Mouse (Mus musculus) kidney, embryonic 15.5 days (tissue): ENCODE measurements around the gene Agbl1. TPM values are rescaled to one million over a fixed set of nuclear protein-coding genes. Genes with fewer than 3 reads are reported as not detected.
A peak's percentile ranks its signal among the peaks of the same experiment; 100 is the strongest.

Experiments
- ATAC-seq: fragments of 200-750 bp; cut with Nextera tagmentation; replicated peaks from 2 replicates; pipeline ENCODE4 v1.8.0; 2017; ENCODE audit warnings: moderate TSS enrichment; ENCODE audit not compliant: low FRiP score
- H3K27ac ChIP-seq: fragments of 300-500 bp; sonication (generic); 2 replicates; pipeline ENCODE4 v1.5.1; 2015; ENCODE audit warnings: mild to moderate bottlenecking, inconsistent platforms
- H3K27me3 ChIP-seq: fragments of 300-500 bp; sonication (generic); 2 replicates; pipeline ENCODE4 v1.6.1; 2015; ENCODE audit warnings: inconsistent platforms
- H3K36me3 ChIP-seq: fragments of 300-500 bp; sonication (generic); 2 replicates; pipeline ENCODE4 v1.6.1; 2015; ENCODE audit warnings: inconsistent platforms
- H3K4me1 ChIP-seq: fragments of 300-500 bp; sonication (generic); 2 replicates; pipeline ENCODE4 v1.6.1; 2015; ENCODE audit warnings: inconsistent platforms
- H3K4me2 ChIP-seq: fragments of 300-500 bp; sonication (generic); 2 replicates; pipeline ENCODE4 v1.6.1; 2015; ENCODE audit warnings: moderate library complexity, mild to moderate bottlenecking, inconsistent platforms
- H3K4me3 ChIP-seq: fragments of 300-500 bp; sonication (generic); replicated peaks from 2 replicates; pipeline ENCODE4 v1.5.1; 2015; ENCODE audit warnings: mild to moderate bottlenecking, inconsistent platforms
- H3K9ac ChIP-seq: fragments of 300-500 bp; sonication (generic); 2 replicates; pipeline ENCODE4 v1.6.1; 2015; ENCODE audit warnings: mild to moderate bottlenecking, inconsistent platforms
- H3K9me3 ChIP-seq: fragments of 300-500 bp; sonication (generic); replicated peaks from 2 replicates; pipeline ENCODE4 v1.6.1; 2016; ENCODE audit warnings: inconsistent platforms
- WGBS: fragments of 180-500 bp; shearing (Covaris S2); methylation state at CpG from one replicate; pipeline ENCODE4 v1.1.7; 2015; ENCODE audit warnings: mixed read lengths; 5-methylcytosine and 5-hydroxymethylcytosine counted together
- polyA plus RNA-seq: library from polyadenylated mRNA; unstranded; fragments of >200 nt; fragmentation: Nextera tagmentation; extraction: Ambion mirVana; gene quantifications from 2 replicates; pipeline ENCODE4 v1.2.1, GENCODE M21; 2015

Gene Agbl1
- polyA plus RNA-seq, 1 experiment from 2014 or later: 0.09 TPM

GRCm38 (mm10) chr7:76485546-76485945, 255.9 kb downstream of the Agbl1 start:
- Histone ChIP-seq H3K9me3 (no peaks in the 10 kb centered on the region), H3K4me2 (no peak overlapping the region), H3K27ac (no peak overlapping the region), H3K36me3 (no peaks in the 10 kb centered on the region), H3K4me1 (no peaks in the 10 kb centered on the region), H3K9ac (no peak overlapping the region), H3K4me3 (no peak overlapping the region), H3K27me3 (no peaks in the 10 kb centered on the region)
- WGBS: 63% methylated on average over 2 of the region's 2 CpGs
- ATAC-seq: peak; percentile 79; the same call in 1 of the 2 replicates

DNA sequence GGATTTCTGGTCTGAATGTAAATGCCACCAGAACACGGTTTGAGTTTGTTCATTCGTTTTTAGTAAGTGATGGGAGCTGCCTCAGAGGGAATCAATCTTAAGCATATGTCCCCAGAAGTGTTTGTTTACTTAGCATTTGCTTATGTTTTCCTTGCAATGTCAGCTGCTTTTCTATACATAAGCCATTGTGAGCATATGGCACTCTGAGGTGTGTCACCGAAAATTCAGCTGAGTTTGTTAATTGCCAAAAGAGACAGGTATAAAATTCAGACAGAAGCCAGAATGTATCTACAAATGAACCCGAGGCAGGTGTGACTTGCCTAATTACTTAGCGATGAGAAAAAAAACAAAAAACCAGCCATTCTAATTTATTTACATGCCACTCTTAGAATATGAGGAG, 257.8 kb downstream of the Agbl1 start:
- Histone ChIP-seq H3K27me3 (no peaks in the 10 kb centered on the region), H3K4me3 (no peak overlapping the region), H3K36me3 (no peaks in the 10 kb centered on the region), H3K9me3 (no peaks in the 10 kb centered on the region), H3K9ac (no peak overlapping the region), H3K4me1 (no peaks in the 10 kb centered on the region), H3K27ac (no peak overlapping the region), H3K4me2 (no peak overlapping the region)
- WGBS: 81% methylated on average over 5 of the region's 5 CpGs
- no peak for ATAC-seq

- Histone ChIP-seq H3K4me3 (no peak overlapping the region), H3K9me3 (no peaks in the 10 kb centered on the region), H3K9ac (no peak overlapping the region), H3K27ac (no peak overlapping the region), H3K4me2 (no peak overlapping the region), H3K27me3 (no peaks in the 10 kb centered on the region), H3K36me3 (no peaks in the 10 kb centered on the region), H3K4me1 (no peaks in the 10 kb centered on the region)
- 31% methylated on average over 3 of the region's 3 CpGs for WGBS
- no peak for ATAC-seq
These were observed 294.6 kb downstream of the Agbl1 start for GRCm38 (mm10) chr7:76524291-76524690.

- no peak overlapping the region for H3K27ac ChIP-seq
- 40% methylated on average over 2 of the region's 2 CpGs for WGBS
- H3K4me2 ChIP-seq: no peak overlapping the region
- no peaks in the 10 kb centered on the region for H3K36me3 ChIP-seq
- H3K4me3 ChIP-seq: no peak overlapping the region
- H3K4me1 ChIP-seq: 0 out of 2 replicates have a peak, but pooled peaks cover 7% of the 10 kb centered on the region
- H3K9ac ChIP-seq: no peak overlapping the region
- ATAC-seq: no peak; the same call in 1 of the 2 replicates
- no peaks in the 10 kb centered on the region for H3K27me3 ChIP-seq
- H3K9me3 ChIP-seq: no peaks in the 10 kb centered on the region
These were observed 316.8 kb downstream of the Agbl1 start for GRCm38 (mm10) chr7:76546456-76546855.

- Histone ChIP-seq H3K4me2 (no peak overlapping the region), H3K9ac (no peak overlapping the region), H3K4me3 (no peak overlapping the region), H3K36me3 (no peaks in the 10 kb centered on the region), H3K9me3 (no peaks in the 10 kb centered on the region), H3K27ac (no peak overlapping the region), H3K4me1 (peaks cover 12% of the 10 kb centered on the region; the same call in 1 of the 2 replicates), H3K27me3 (no peaks in the 10 kb centered on the region)
- ATAC-seq: no peak
These were observed 317.6 kb downstream of the Agbl1 start for GRCm38 (mm10) chr7:76547313-76547712.

GRCm38 (mm10) chr7:76551860-76552259, 322.2 kb downstream of the Agbl1 start:
- ATAC-seq: peak; percentile 62
- Histone ChIP-seq H3K4me1 (peaks cover 5% of the 10 kb centered on the region; the same call in 1 of the 2 replicates), H3K9ac (no peak overlapping the region), H3K27ac (no peak overlapping the region), H3K9me3 (no peaks in the 10 kb centered on the region), H3K4me2 (no peak overlapping the region), H3K27me3 (no peaks in the 10 kb centered on the region), H3K4me3 (no peak overlapping the region), H3K36me3 (no peaks in the 10 kb centered on the region)
- WGBS: 31% methylated on average over 3 of the region's 3 CpGs

DNA sequence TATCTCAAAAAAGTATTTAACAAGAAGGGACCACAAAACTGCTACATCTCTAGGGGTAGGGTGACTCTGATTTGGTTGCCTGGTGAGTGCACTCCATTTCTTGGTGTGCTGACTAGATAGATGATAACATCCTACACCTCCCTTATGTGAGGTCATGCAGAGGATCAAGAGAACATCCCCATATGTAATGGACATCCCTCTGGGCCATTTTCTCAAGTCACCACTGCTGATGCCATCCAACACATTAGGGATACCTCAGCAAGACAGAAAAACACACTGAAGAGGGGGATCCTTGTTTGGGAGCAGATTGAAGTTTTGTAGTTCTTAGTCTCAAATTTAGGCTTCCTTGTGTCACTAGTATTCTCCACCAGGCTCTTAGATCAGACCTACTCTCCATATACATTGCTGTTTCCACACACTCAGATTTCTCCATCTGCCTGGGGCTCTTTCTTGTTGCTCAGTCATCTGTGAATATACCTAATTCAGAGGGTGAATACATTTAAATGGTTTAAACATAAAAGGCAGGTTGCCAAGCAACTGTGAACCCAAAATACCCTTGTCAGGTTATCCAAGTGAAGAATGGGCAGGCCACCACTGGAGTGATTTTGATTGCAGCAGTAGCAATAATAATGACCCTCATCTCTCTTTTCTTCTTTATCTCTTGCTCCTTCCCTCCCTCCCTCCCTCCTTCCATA, 331.0 kb downstream of the Agbl1 start:
- Histone ChIP-seq H3K36me3 (no peaks in the 10 kb centered on the region), H3K4me2 (no peak overlapping the region), H3K9ac (no peak overlapping the region), H3K4me1 (0 out of 2 replicates have a peak, but pooled peaks cover 5% of the 10 kb centered on the region), H3K27me3 (no peaks in the 10 kb centered on the region), H3K4me3 (no peak overlapping the region), H3K9me3 (no peaks in the 10 kb centered on the region), H3K27ac (no peak overlapping the region)
- ATAC-seq: peak; percentile 56; the same call in 1 of the 2 replicates

GRCm38 (mm10) chr7:76562506-76562905, 332.8 kb downstream of the Agbl1 start:
- no peak for ATAC-seq
- Histone ChIP-seq H3K27me3 (no peaks in the 10 kb centered on the region), H3K27ac (no peak overlapping the region), H3K4me1 (0 out of 2 replicates have a peak, but pooled peaks cover 5% of the 10 kb centered on the region), H3K4me3 (no peak overlapping the region), H3K9ac (no peak overlapping the region), H3K36me3 (no peaks in the 10 kb centered on the region), H3K4me2 (no peak overlapping the region), H3K9me3 (no peaks in the 10 kb centered on the region)
- 81% methylated on average over 4 of the region's 4 CpGs for WGBS

GRCm38 (mm10) chr7:76594566-76595079, 364.9 kb downstream of the Agbl1 start:
- ATAC-seq: no peak
- Histone ChIP-seq H3K9me3 (no peaks in the 10 kb centered on the region), H3K27me3 (no peaks in the 10 kb centered on the region), H3K9ac (no peak overlapping the region), H3K36me3 (no peaks in the 10 kb centered on the region), H3K27ac (no peak overlapping the region), H3K4me2 (no peak overlapping the region), H3K4me3 (no peak overlapping the region), H3K4me1 (no peaks in the 10 kb centered on the region)
- WGBS: 65% methylated on average over 5 of the region's 5 CpGs

GRCm38 (mm10) chr7:76597812-76598211, 368.1 kb downstream of the Agbl1 start:
- WGBS: 63% methylated on average over 2 of the region's 2 CpGs
- no peak overlapping the region for H3K9ac ChIP-seq
- ATAC-seq: no peak

GRCm38 (mm10) chr7:76600050-76600690, 370.5 kb downstream of the Agbl1 start:
- Histone ChIP-seq H3K4me3 (no peak overlapping the region), H3K27me3 (no peaks in the 10 kb centered on the region), H3K4me2 (no peak overlapping the region), H3K4me1 (no peaks in the 10 kb centered on the region), H3K9ac (no peak overlapping the region), H3K27ac (no peak overlapping the region), H3K36me3 (no peaks in the 10 kb centered on the region), H3K9me3 (no peaks in the 10 kb centered on the region)
- no peak for ATAC-seq
- 51% methylated on average over 2 of the region's 2 CpGs for WGBS

More at GRCm38 (mm10) chr7:76597812-76598211, 368.1 kb downstream of the Agbl1 start:
- Histone ChIP-seq H3K27ac (no peak overlapping the region), H3K4me1 (no peaks in the 10 kb centered on the region), H3K4me2 (no peak overlapping the region), H3K36me3 (no peaks in the 10 kb centered on the region), H3K9me3 (no peaks in the 10 kb centered on the region), H3K27me3 (no peaks in the 10 kb centered on the region), H3K4me3 (no peak overlapping the region)

GRCm38 (mm10) chr7:76629528-76629927, 399.8 kb downstream of the Agbl1 start:
- Histone ChIP-seq H3K4me1 (no peaks in the 10 kb centered on the region), H3K27ac (no peak overlapping the region), H3K9ac (no peak overlapping the region), H3K9me3 (no peaks in the 10 kb centered on the region), H3K4me3 (no peak overlapping the region), H3K36me3 (no peaks in the 10 kb centered on the region), H3K27me3 (no peaks in the 10 kb centered on the region), H3K4me2 (no peak overlapping the region)
- peak; percentile 76; the same call in 1 of the 2 replicates for ATAC-seq
